Mouse (Mus musculus) heart, adult 2 months (tissue): ENCODE data around the gene Ccr8. TPM values are rescaled to one million over a fixed set of nuclear protein-coding genes. Genes with fewer than 3 reads are reported as not detected.

Experiments used
- DNase-seq, 2 experiments: peaks; one replicate each; pipeline ENCODE4 v3.0.0; 2021
- H3K27ac ChIP-seq: fragments of 200-600 bp; 2 replicates; pipeline ENCODE4 v1.8.1; 2022
- H3K27me3 ChIP-seq: fragments of 200-500 bp; 2 replicates; pipeline ENCODE4 v1.6.1; 2012; ENCODE audit warnings: mild to moderate bottlenecking, low read length, inconsistent platforms, mixed read lengths; ENCODE audit not compliant: control insufficient read depth, insufficient read depth
- H3K36me3 ChIP-seq: fragments of 200-500 bp; 2 replicates; pipeline ENCODE4 v1.6.1; 2012; ENCODE audit warnings: low read length, inconsistent platforms; ENCODE audit not compliant: control insufficient read depth, insufficient read depth
- H3K4me1 ChIP-seq: fragments of 200-500 bp; 2 replicates; pipeline ENCODE4 v1.6.1; 2011; ENCODE audit warnings: low read length; ENCODE audit not compliant: control insufficient read depth, insufficient read depth
- H3K4me3 ChIP-seq: fragments of 200-600 bp; 2 replicates; pipeline ENCODE4 v1.8.1; 2022
- H3K79me2 ChIP-seq: fragments of 200-500 bp; replicated peaks from 2 replicates; pipeline ENCODE4 v1.6.1; 2012; ENCODE audit warnings: mild to moderate bottlenecking, inconsistent platforms, low read length, moderate library complexity, mixed read lengths; ENCODE audit not compliant: control insufficient read depth, insufficient read depth
- H3K9ac ChIP-seq: fragments of 200-500 bp; 2 replicates; pipeline ENCODE4 v1.6.1; 2012; ENCODE audit warnings: low read depth, mild to moderate bottlenecking, control low read depth, inconsistent platforms, low read length, mixed read lengths
- CTCF ChIP-seq: fragments of 200-600 bp; IDR thresholded peaks from 2 replicates; pipeline ENCODE4 v1.8.1; 2022; ENCODE audit warnings: antibody characterized with exemption, mild to moderate bottlenecking, moderate library complexity
- EP300 ChIP-seq: fragments of 200-500 bp; IDR thresholded peaks from 2 replicates; pipeline ENCODE4 v1.6.1; 2011; ENCODE audit warnings: low read depth, low read length, control low read depth; ENCODE audit not compliant: insufficient read depth
- POLR2A ChIP-seq: fragments of 200-500 bp; IDR thresholded peaks from 2 replicates; pipeline ENCODE4 v1.6.1; 2011; ENCODE audit warnings: mild to moderate bottlenecking, low read depth, low read length, control low read depth; ENCODE audit not compliant: insufficient read depth
- WGBS: fragments of 180-500 bp; shearing (Covaris S2); methylation state at CpG from one replicate; pipeline ENCODE4 v1.1.7; 2018; 5-methylcytosine and 5-hydroxymethylcytosine counted together
- intact Hi-C: fragments of 180-260 bp; cut with DNase I; formaldehyde crosslinking; loops from one replicate; pipeline ENCODE4 v1.15.1; 2025
- polyA plus RNA-seq: library from polyadenylated mRNA; depleted of rRNA; stranded (reverse); fragments of >200 nt; gene quantifications from 2 replicates; pipeline ENCODE4 v1.2.3, GENCODE M21; 2012
- total RNA-seq, 2 experiments: library from RNA; stranded (reverse); gene quantifications; 2 replicates each; pipeline ENCODE4 v1.2.3; 2021

The Ccr8 gene
- total and polyA plus RNA-seq, 3 experiments, result not detected

GRCm38 (mm10) chr9:120058730-120059129, 33.2 kb upstream of the Ccr8 start:
- 34% methylated on average over 3 of the region's 3 CpGs for WGBS
- peaks cover 4% of the 10 kb centered on the region; the same call in 1 of the 2 replicates for H3K4me1 ChIP-seq
- TF ChIP-seq EP300 (no peak), POLR2A (no peak), CTCF (no peak)
- H3K79me2 ChIP-seq, result 0 out of 2 replicates have a peak, but pooled peaks cover 2% of the 10 kb centered on the region
- H3K4me3 ChIP-seq, result no peak overlapping the region
- H3K27ac ChIP-seq, result no peak overlapping the region
- no peaks in the 10 kb centered on the region for H3K36me3 ChIP-seq
- intact Hi-C loops, result no loop called here
- DNase-seq, result peak in 1 of 2 experiments; percentile 42
- no peaks in the 10 kb centered on the region for H3K27me3 ChIP-seq
- H3K9ac ChIP-seq, result no peak overlapping the region

- intact Hi-C loops, result no loop called here
- DNase-seq, result no peak
- TF ChIP-seq POLR2A, result no peak
- H3K4me1 ChIP-seq, result no peaks in the 10 kb centered on the region
- 0 out of 2 replicates have a peak, but pooled peaks cover 2% of the 10 kb centered on the region for H3K79me2 ChIP-seq
- no peaks in the 10 kb centered on the region for H3K27me3 ChIP-seq
- 66% methylated on average over 4 of the region's 4 CpGs for WGBS
- H3K27ac ChIP-seq, result no peak overlapping the region
- H3K4me3 ChIP-seq, result no peak overlapping the region
- H3K9ac ChIP-seq, result no peak overlapping the region
- no peaks in the 10 kb centered on the region for H3K36me3 ChIP-seq
Observed at GRCm38 (mm10) chr9:120064317-120064716, 27.6 kb upstream of the Ccr8 start.

GRCm38 (mm10) chr9:120067609-120068008, 24.3 kb upstream of the Ccr8 start:
- Histone ChIP-seq H3K27ac (no peak overlapping the region), H3K36me3 (no peaks in the 10 kb centered on the region), H3K4me1 (no peaks in the 10 kb centered on the region), H3K27me3 (no peaks in the 10 kb centered on the region), H3K79me2 (no peaks in the 10 kb centered on the region), H3K4me3 (no peak overlapping the region), H3K9ac (no peak overlapping the region)
- WGBS, result 87% methylated on average over 2 of the region's 2 CpGs
- no peak for DNase-seq
- intact Hi-C loops, result no loop called here
- no peak for TF ChIP-seq POLR2A
- no peak for TF ChIP-seq EP300
- TF ChIP-seq CTCF, result no peak

GRCm38 (mm10) chr9:120068047-120068446, 23.9 kb upstream of the Ccr8 start:
- Histone ChIP-seq H3K4me1 (0 out of 2 replicates have a peak, but pooled peaks cover 1% of the 10 kb centered on the region), H3K4me3 (no peak overlapping the region), H3K9ac (no peak overlapping the region), H3K27ac (no peak overlapping the region), H3K79me2 (no peaks in the 10 kb centered on the region), H3K27me3 (no peaks in the 10 kb centered on the region), H3K36me3 (no peaks in the 10 kb centered on the region)
- intact Hi-C loops, result no loop called here
- 49% methylated on average over 10 of the region's 10 CpGs for WGBS
- peak in 1 of 2 experiments; percentile 17 for DNase-seq
- no peak for TF ChIP-seq CTCF
- no peak for TF ChIP-seq POLR2A
- TF ChIP-seq EP300, result no peak

- TF ChIP-seq POLR2A, result no peak
- TF ChIP-seq EP300, result no peak
- TF ChIP-seq CTCF, result no peak
- H3K27ac ChIP-seq, result no peak within 1 kb of the TSS
- DNase-seq, result no peak
- H3K36me3 ChIP-seq, result no peaks in the 10 kb centered on the region
- 0 out of 2 replicates have a peak, but pooled peaks cover 1% of the 10 kb centered on the region for H3K4me1 ChIP-seq
- WGBS, result 82% methylated on average over 11 of the region's 11 CpGs
- H3K79me2 ChIP-seq, result no peaks in the 10 kb centered on the region
- no peaks in the 10 kb centered on the region for H3K27me3 ChIP-seq
- no peak within 1 kb of the TSS for H3K4me3 ChIP-seq
- no peak within 1 kb of the TSS for H3K9ac ChIP-seq
- intact Hi-C loops, result no loop called here
Observed at GRCm38 (mm10) chr9:120069779-120070178, 22.1 kb upstream of the Ccr8 start, which contains the start of gene Cx3cr1. TSS of gene Cx3cr1 (minus strand) at chr9:120069879.

- Histone ChIP-seq H3K27me3 (no peaks in the 10 kb centered on the region), H3K36me3 (no peaks in the 10 kb centered on the region), H3K27ac (no peak overlapping the region), H3K4me1 (0 out of 2 replicates have a peak, but pooled peaks cover 1% of the 10 kb centered on the region), H3K4me3 (no peak overlapping the region), H3K79me2 (no peaks in the 10 kb centered on the region), H3K9ac (no peak overlapping the region)
- 63% methylated on average over 2 of the region's 2 CpGs for WGBS
- peak in 1 of 2 experiments; percentile 31 for DNase-seq
- intact Hi-C loops, result no loop called here
- no peak for TF ChIP-seq EP300
- TF ChIP-seq CTCF, result no peak
- TF ChIP-seq POLR2A, result no peak
Observed at GRCm38 (mm10) chr9:120071251-120071650, 20.7 kb upstream of the Ccr8 start.
